ENCODE assay signal across 10 mouse cellular contexts in genomic region chr11:109032729-109033128, GRCm38 (mm10).
DNase-seq lines count a peak whose midpoint lies in the region; ATAC-seq lines count a peak whose summit lies in the region.
"Had no signal": no experiment of that assay in that cellular context is flagged by ENCODE, and none has a peak within 500 bp of the region (broad histone marks: within the 10 kb centered on the region; RNA-seq: fewer than 3 reads in every experiment).

No protein-coding gene starts in this region.

- no peaks in the 10 kb centered on the region for H3K36me3 ChIP-seq in neural tube, embryonic 15.5 days
- H3K36me3 ChIP-seq: limb, embryonic 12.5 days had no signal

- peak; percentile 70 for DNase-seq in heart, adult 11 months
- no peak for DNase-seq in heart, adult 18-20 months
- peak; percentile 18 to 33 for DNase-seq in frontal cortex, postnatal 25 days (ENCODE audit: low spot score in 2 of 2)
- DNase-seq in left cerebral cortex, postnatal 10 days (ENCODE audit: extremely low spot score in 1 of 2, low spot score in 2 of 2): peak; percentile 83 to 84
- DNase-seq in retina, embryonic 14.5 days (ENCODE audit: low spot score): no peak
- DNase-seq in adrenal gland, adult 18-20 months (ENCODE audit: low spot score in 2 of 2): no peak
- no peak for DNase-seq in kidney, adult 11 months
- DNase-seq: gastrocnemius, adult 2 months had no signal

- intact Hi-C loops in left cerebral cortex, postnatal 10 days (cut with DNase I): loop anchor here (5.0 kb wide), 1 partner anchor 105 kb away; no protein-coding TSS in a partner anchor

- no peaks in the 10 kb centered on the region for H3K9me3 ChIP-seq in neural tube, embryonic 15.5 days (replicated peaks)
- H3K9me3 ChIP-seq: limb, embryonic 12.5 days had no signal

- peak; percentile 77; the same call in 1 of the 2 replicates for ATAC-seq in neural tube, embryonic 15.5 days (ENCODE audit: low FRiP score)

- WGBS in neural tube, embryonic 15.5 days: 17% methylated on average over 6 of the region's 6 CpGs

- no peak overlapping the region for H3K4me3 ChIP-seq in neural tube, embryonic 15.5 days (replicated peaks)
- H3K4me3 ChIP-seq: gastrocnemius, adult 2 months; limb, embryonic 12.5 days had no signal

- H3K4me2 ChIP-seq in neural tube, embryonic 15.5 days: no peak overlapping the region
- H3K4me2 ChIP-seq: limb, embryonic 12.5 days had no signal

- H3K27ac ChIP-seq in neural tube, embryonic 15.5 days (replicated peaks): peak overlapping the region; percentile 60; the same call in 1 of the 2 replicates
- H3K27ac ChIP-seq: gastrocnemius, adult 2 months; limb, embryonic 12.5 days had no signal

- H3K9ac ChIP-seq in neural tube, embryonic 15.5 days (replicated peaks): no peak overlapping the region
- H3K9ac ChIP-seq: limb, embryonic 12.5 days had no signal

- no peaks in the 10 kb centered on the region for H3K27me3 ChIP-seq in neural tube, embryonic 15.5 days (replicated peaks)
- H3K27me3 ChIP-seq: limb, embryonic 12.5 days had no signal

- H3K4me1 ChIP-seq in neural tube, embryonic 15.5 days: peaks cover 10% of the 10 kb centered on the region

Comparison
In these comparisons a context has a peak if more than half of its experiments do, and no peak if none do; other contexts are left out.
1. DNase-seq: peak in heart, adult 11 months (single experiment), frontal cortex, postnatal 25 days (2 of 2) and left cerebral cortex, postnatal 10 days (2 of 2); none in heart, adult 18-20 months (0 of 2), retina, embryonic 14.5 days (single experiment), adrenal gland, adult 18-20 months (0 of 2) and kidney, adult 11 months (single experiment).